Mouse (Mus musculus) skeletal muscle tissue, postnatal 0 days (tissue): ENCODE results near the gene Olfr1020. TPM values are rescaled to one million over a fixed set of nuclear protein-coding genes. Genes with fewer than 3 reads are reported as not detected.

Experiments
- polyA plus RNA-seq: library from polyadenylated mRNA; unstranded; fragments of >200 nt; fragmentation: Nextera tagmentation; extraction: Ambion mirVana; gene quantifications from 2 replicates; pipeline ENCODE4 v1.2.1, GENCODE M21; 2015

Olfr1020 gene
- not detected in 2 replicates for polyA plus RNA-seq

DNA sequence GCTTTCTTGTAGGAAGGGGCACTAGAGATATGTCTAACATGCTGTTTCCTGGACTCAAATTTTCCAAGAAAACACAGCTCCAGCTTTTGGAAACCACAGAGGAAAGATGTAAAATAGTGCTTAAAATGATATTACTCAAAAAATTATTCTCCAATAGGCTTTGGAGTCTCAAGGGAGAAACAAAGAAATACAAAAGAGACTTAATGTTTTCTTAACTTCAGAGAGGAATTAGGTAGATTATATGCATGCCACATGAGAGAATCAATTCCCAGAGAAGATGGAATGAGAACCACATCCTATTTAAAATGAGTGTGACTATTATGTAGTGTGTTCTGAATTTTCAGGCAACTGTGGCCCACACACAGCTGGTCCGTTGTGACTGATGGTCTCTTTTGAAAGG is at the start of gene Olfr1020:
Gene Olfr1020, plus strand, starts transcription at position 301 of the 400 bp plus-strand sequence.

GRCm38 (mm10) chr2:85802444-85802843 is 44.4 kb upstream of the Olfr1020 start, which contains the start of gene Olfr1016:
TSS of gene Olfr1016 (minus strand) at chr2:85802544.

DNA sequence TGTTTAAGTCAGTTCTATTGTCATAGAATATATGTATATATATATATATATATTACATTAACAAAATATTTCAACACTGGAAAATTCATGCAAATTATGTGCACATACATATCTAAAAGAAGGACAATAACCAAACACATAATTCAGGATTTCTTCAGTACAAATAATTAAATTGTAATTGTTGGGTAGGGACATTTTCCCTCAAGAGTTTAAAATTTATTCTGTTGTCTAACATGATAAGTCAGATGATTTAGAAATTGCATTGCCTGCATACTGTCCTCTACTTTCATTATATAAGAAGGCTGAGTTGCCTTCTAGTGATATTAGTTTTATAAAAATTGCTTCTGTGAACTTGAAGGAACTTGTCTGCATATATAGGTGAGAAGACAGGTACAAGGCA is 28.7 kb upstream of the Olfr1020 start, which contains the start of gene Olfr1018:
Gene Olfr1018, plus strand, starts transcription at position 301 of the 400 bp plus-strand sequence.

DNA sequence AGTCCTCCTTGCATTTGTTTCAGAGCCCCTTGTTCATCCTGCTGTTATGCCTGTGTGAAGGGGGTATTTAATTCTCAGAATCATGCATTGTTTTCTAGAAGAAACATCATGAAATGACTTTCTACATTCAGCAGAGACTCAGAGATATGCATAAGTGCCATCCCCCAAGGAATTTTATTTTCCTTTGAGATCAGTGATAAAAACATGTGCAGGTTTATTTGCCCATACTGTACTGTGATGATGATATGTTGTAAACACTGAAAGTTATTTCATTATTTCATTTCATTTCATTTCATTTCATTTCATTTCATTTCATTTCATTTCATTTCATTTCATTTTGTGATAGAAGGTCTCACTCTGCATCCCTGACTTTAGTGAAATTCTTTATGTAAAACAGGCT is 1.4 kb upstream of the Olfr1020 start, which contains the start of gene Olfr1019:
Gene Olfr1019, minus strand, starts transcription at position 101 of the 400 bp plus-strand sequence.

DNA sequence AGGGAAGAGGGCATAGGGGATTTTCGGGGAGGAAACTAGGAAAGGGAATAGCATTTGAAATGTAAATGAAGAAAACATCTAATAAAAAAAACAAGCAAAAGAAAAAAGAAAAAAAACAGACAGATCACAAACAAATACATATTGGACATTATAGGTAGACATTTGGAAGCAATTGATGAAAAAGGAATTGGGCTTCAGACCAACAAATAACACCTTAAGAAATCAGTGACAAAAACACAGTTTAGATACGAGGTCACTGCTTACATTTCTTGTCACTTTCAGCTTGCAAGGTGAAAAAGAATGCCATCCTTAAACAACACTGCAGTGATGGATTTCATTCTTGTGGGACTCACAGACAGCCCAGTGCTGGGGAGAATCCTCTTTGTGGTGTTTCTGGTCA is 21.5 kb downstream of the Olfr1020 start, which contains the start of gene Olfr1022:
Gene Olfr1022, plus strand, starts transcription at position 301 of the 400 bp plus-strand sequence.

DNA sequence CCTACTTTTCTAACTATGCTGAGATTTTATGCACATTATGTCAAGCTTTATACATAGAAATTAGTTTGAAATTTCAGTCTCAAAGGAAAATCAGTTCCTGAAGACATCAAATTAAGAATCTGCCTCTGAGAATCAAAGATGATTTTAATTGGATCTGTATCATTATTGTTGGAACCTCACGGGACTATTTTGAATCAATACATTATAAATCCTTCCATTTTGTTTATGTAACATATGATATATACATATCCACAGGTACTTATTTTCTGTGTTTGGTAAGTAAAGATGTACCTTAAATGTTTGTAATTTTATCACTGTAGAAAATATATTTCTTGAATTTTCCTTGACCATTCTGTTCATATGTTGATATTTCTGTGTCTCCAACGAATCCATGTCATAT is 38.5 kb downstream of the Olfr1020 start, which contains the start of gene Olfr1023:
Gene Olfr1023, plus strand, starts transcription at position 301 of the 400 bp plus-strand sequence.

Other genes with a start within 250 kb of the Olfr1020 start
- gene Olfr1000, start 235.1 kb upstream of the Olfr1020 start, polyA plus RNA-seq: not detected in 2 replicates
- gene Olfr1002, start 196.3 kb upstream of the Olfr1020 start, polyA plus RNA-seq: not detected in 2 replicates
- not detected in 2 replicates for gene Olfr154, start 182.6 kb upstream of the Olfr1020 start, polyA plus RNA-seq
- gene Olfr1006, start 168.3 kb upstream of the Olfr1020 start, polyA plus RNA-seq: not detected in 2 replicates
- not detected in 2 replicates for gene Olfr1008, start 157.6 kb upstream of the Olfr1020 start, polyA plus RNA-seq
- gene Olfr1009, start 131.6 kb upstream of the Olfr1020 start, polyA plus RNA-seq: not detected in 2 replicates
- gene Olfr1012, start 84.3 kb upstream of the Olfr1020 start, polyA plus RNA-seq: not detected in 2 replicates
- gene Olfr1013, start 79.9 kb upstream of the Olfr1020 start, polyA plus RNA-seq: not detected in 2 replicates
- not detected in 2 replicates for gene Olfr1014, start 74.3 kb upstream of the Olfr1020 start, polyA plus RNA-seq
- not detected in 2 replicates for gene Olfr1015, start 65.0 kb upstream of the Olfr1020 start, polyA plus RNA-seq
- not detected in 2 replicates for gene Olfr1016, start 44.5 kb upstream of the Olfr1020 start, polyA plus RNA-seq
- not detected in 2 replicates for gene Olfr1018, start 28.6 kb upstream of the Olfr1020 start, polyA plus RNA-seq
- gene Olfr1019, start 1.5 kb upstream of the Olfr1020 start, polyA plus RNA-seq: not detected in 2 replicates
- gene Olfr1022, start 21.6 kb downstream of the Olfr1020 start, polyA plus RNA-seq: not detected in 2 replicates
- not detected in 2 replicates for gene Olfr1023, start 38.6 kb downstream of the Olfr1020 start, polyA plus RNA-seq
- gene Olfr1024, start 58.0 kb downstream of the Olfr1020 start, polyA plus RNA-seq: not detected in 2 replicates
- gene Olfr1025-ps1, start 68.2 kb downstream of the Olfr1020 start, polyA plus RNA-seq: not detected in 2 replicates
- gene Olfr1026, start 74.5 kb downstream of the Olfr1020 start, polyA plus RNA-seq: not detected in 2 replicates
- not detected in 2 replicates for gene Olfr1028, start 103.4 kb downstream of the Olfr1020 start, polyA plus RNA-seq
- not detected in 2 replicates for gene Olfr1029, start 126.9 kb downstream of the Olfr1020 start, polyA plus RNA-seq
- not detected in 2 replicates for gene Olfr1030, start 132.2 kb downstream of the Olfr1020 start, polyA plus RNA-seq
- gene Olfr1031, start 143.3 kb downstream of the Olfr1020 start, polyA plus RNA-seq: not detected in 2 replicates
- gene Olfr1032, start 158.5 kb downstream of the Olfr1020 start, polyA plus RNA-seq: not detected in 2 replicates
- gene Olfr1033, start 173.6 kb downstream of the Olfr1020 start, polyA plus RNA-seq: 0.53 and 2.5 TPM in 2 replicates
- not detected in 2 replicates for gene Olfr1034, start 198.8 kb downstream of the Olfr1020 start, polyA plus RNA-seq
- gene Olfr1036, start 227.0 kb downstream of the Olfr1020 start, polyA plus RNA-seq: not detected in 2 replicates
- gene Olfr1037, start 240.4 kb downstream of the Olfr1020 start, polyA plus RNA-seq: not detected in 2 replicates